Mouse (Mus musculus) central nervous system, embryonic 11.5 days (tissue): ENCODE measurements around the gene Nlrc4. TPM values are rescaled to one million over a fixed set of nuclear protein-coding genes. Genes with fewer than 3 reads are reported as not detected.

Source experiments
- polyA plus RNA-seq: library from polyadenylated mRNA; depleted of rRNA; stranded (reverse); fragments of >200 nt; gene quantifications from 2 replicates; pipeline ENCODE4 v1.2.3, GENCODE M21; 2012; rRNA removed

Gene Nlrc4
- 0.09 and 0.11 TPM in 2 replicates for polyA plus RNA-seq

GRCm38 (mm10) chr17:74458711-74459408 lies at the start of gene Nlrc4:
TSS of gene Nlrc4 (minus strand) at chr17:74459142.

DNA sequence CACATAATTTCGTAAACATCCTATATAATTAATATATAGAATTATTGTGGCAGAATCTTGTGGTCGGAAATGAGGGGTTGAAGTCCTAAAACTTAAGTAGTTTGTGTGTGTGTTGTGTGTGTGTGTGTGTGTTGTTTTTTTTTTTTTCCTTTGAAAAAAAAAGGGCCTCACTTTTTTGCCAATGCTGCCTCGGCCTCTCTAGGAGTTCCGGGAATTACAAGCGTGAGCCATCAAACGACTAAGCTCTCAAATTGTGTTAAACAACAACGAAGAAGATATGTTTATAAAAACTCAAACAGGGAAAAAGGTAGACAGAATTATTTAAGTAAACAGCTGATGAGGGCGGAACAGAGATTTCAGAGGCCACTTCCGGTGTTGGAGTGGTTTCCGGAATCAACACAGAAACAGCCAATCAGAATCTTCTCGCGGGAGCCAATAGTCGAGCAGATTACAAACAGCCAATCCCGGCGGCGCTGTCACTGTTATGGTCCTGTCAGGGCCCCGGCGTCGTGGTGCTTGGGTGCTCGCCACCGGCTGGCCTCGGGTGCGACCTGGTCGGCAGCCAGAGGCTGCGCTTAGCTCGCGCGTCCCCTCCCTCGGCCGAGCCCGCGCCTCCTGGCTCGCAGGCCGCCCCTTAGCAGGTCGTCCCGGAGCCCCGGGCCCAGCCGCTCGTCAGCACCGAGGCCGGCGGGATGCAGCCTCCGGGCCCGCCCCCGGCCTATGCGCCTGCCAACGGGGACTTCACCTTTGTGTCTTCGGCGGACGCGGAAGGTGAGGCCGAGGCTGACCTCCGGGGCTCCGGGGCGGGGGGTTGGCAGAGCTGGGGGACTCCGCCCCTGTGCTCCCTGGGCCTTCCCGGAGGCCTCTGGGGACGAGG lies 30.3 kb upstream of the Nlrc4 start, which contains the start of gene Yipf4:
TSS of gene Yipf4 (plus strand) at position 470 of the 877 bp plus-strand sequence.

GRCm38 (mm10) chr17:74395383-74396065 lies 63.4 kb downstream of the Nlrc4 start, which contains the start of gene Slc30a6:
TSS of gene Slc30a6 (plus strand) at chr17:74395608.

Other genes starting within 250 kb of the Nlrc4 start
- gene Memo1, start 163.6 kb downstream of the Nlrc4 start, polyA plus RNA-seq = 45.8 and 76.6 TPM in 2 replicates
- gene Dpy30, start 135.2 kb downstream of the Nlrc4 start, polyA plus RNA-seq = 151 and 171 TPM in 2 replicates
- 39.8 and 44.1 TPM in 2 replicates for gene Spast, start 120.2 kb downstream of the Nlrc4 start, polyA plus RNA-seq
- gene Slc30a6, start 63.5 kb downstream of the Nlrc4 start, polyA plus RNA-seq = 19.2 and 37.7 TPM in 2 replicates
- 24.3 and 28.8 TPM in 2 replicates for gene Yipf4, start 30.4 kb upstream of the Nlrc4 start, polyA plus RNA-seq
- 53.4 and 88.8 TPM in 2 replicates for gene Birc6, start 69.2 kb upstream of the Nlrc4 start, polyA plus RNA-seq